Mouse (Mus musculus) spleen, adult 2 months (tissue): ENCODE results near the gene Gucy2g.

Source experiments
- CTCF ChIP-seq: fragments of 200-500 bp; IDR thresholded peaks from 2 replicates; pipeline ENCODE4 v1.5.1; 2011; ENCODE audit warnings: mild to moderate bottlenecking, inconsistent platforms; ENCODE audit not compliant: insufficient read depth, insufficient read length, insufficient replicate concordance; ENCODE audit errors: extremely low read depth
- POLR2A ChIP-seq: fragments of 200-500 bp; IDR thresholded peaks from 2 replicates; pipeline ENCODE4 v1.6.1; 2011; ENCODE audit warnings: low read depth, low read length, inconsistent platforms

GRCm38 (mm10) chr19:55260389-55261184 lies 19.6 kb upstream of the Gucy2g start:
- no peak for TF ChIP-seq CTCF
- TF ChIP-seq POLR2A, result no peak
